Mouse (Mus musculus) heart, embryonic 14.5 days (tissue): ENCODE measurements at regions not wholly inside any gene's neighbourhood (a gene's known extent, or its start where the extent isn't known, plus 50 kb on each side); places are given as distances from the start of the nearest gene placed in this dataset.
"Not testable (repeated sequence)": the region's sequence is repeated elsewhere in the genome, so short reads cannot be mapped to it uniquely, and the experiment has no call there.

Experiments
- ATAC-seq: fragments of 200-750 bp; cut with Nextera tagmentation; 2 replicates; pipeline ENCODE4 v1.8.0; 2017; ENCODE audit warnings: low read depth, moderate TSS enrichment; ENCODE audit not compliant: insufficient number of reproducible peaks, insufficient read depth, low FRiP score
- H3K27ac ChIP-seq, 2 experiments: fragments of 200-500 bp in 1 of 2; fragments of 300-500 bp in 1 of 2; sonication (generic) in 1 of 2; replicated peaks in 1 of 2; 2 replicates each; pipeline ENCODE4 v1.5.1; 2012 to 2014; ENCODE audit warnings: low read depth in 2 of 2, low read length in 2 of 2, control low read depth in 1 of 2, mild to moderate bottlenecking in 1 of 2, mixed read lengths in 1 of 2; ENCODE audit not compliant: control insufficient read depth in 1 of 2, insufficient read depth in 1 of 2
- H3K27me3 ChIP-seq: fragments of 300-500 bp; sonication (generic); 2 replicates; pipeline ENCODE4 v1.6.1; 2014; ENCODE audit warnings: mild to moderate bottlenecking, low read length, control low read depth; ENCODE audit not compliant: control insufficient read depth, insufficient read depth
- H3K36me3 ChIP-seq: fragments of 300-500 bp; sonication (generic); 2 replicates; pipeline ENCODE4 v1.6.1; 2014; ENCODE audit warnings: mild to moderate bottlenecking, control low read depth, low read length, mixed read lengths; ENCODE audit not compliant: control insufficient read depth, insufficient read depth
- H3K4me1 ChIP-seq, 2 experiments: fragments of 200-500 bp in 1 of 2; fragments of 300-500 bp in 1 of 2; sonication (generic) in 1 of 2; 2 replicates each; pipeline ENCODE4 v1.6.1; 2012 to 2014; ENCODE audit warnings: low read length in 2 of 2, control low read depth in 1 of 2, mixed read lengths in 1 of 2; ENCODE audit not compliant: control insufficient read depth in 2 of 2, insufficient read depth in 2 of 2
- H3K4me2 ChIP-seq: fragments of 300-500 bp; sonication (generic); 2 replicates; pipeline ENCODE4 v1.6.1; 2014; ENCODE audit warnings: mild to moderate bottlenecking, low read length
- H3K4me3 ChIP-seq, 2 experiments: fragments of 200-500 bp in 1 of 2; fragments of 300-500 bp in 1 of 2; sonication (generic) in 1 of 2; 2 replicates each; pipeline ENCODE4 v1.5.1; 2012 to 2014; ENCODE audit warnings: low read length in 2 of 2, mild to moderate bottlenecking in 2 of 2, control low read depth in 1 of 2, low read depth in 1 of 2, moderate library complexity in 1 of 2; ENCODE audit not compliant: control insufficient read depth in 1 of 2, insufficient read depth in 1 of 2
- H3K9ac ChIP-seq: fragments of 300-500 bp; sonication (generic); 2 replicates; pipeline ENCODE4 v1.6.1; 2014; ENCODE audit warnings: mild to moderate bottlenecking, low read length
- H3K9me3 ChIP-seq: fragments of 300-500 bp; sonication (generic); 2 replicates; pipeline ENCODE4 v1.6.1; 2016; ENCODE audit warnings: low read length, control low read depth; ENCODE audit not compliant: control insufficient read depth
- WGBS: fragments of 180-500 bp; shearing (Covaris S2); extraction: QIAGEN DNeasy Blood & Tissue Kit; methylation state at CpG from one replicate; pipeline ENCODE4 v1.1.7; 2014; 5-methylcytosine and 5-hydroxymethylcytosine counted together

GRCm38 (mm10) chr13:97396899-97397640, 156.2 kb downstream of the Enc1 start:
- Histone ChIP-seq H3K9ac (no peak overlapping the region), H3K4me3 (no peak overlapping the region), H3K4me1 (no peaks in the 10 kb centered on the region), H3K9me3 (no peaks in the 10 kb centered on the region), H3K4me2 (no peak overlapping the region), H3K27ac (no peak overlapping the region), H3K36me3 (no peaks in the 10 kb centered on the region), H3K27me3 (peaks cover 14% of the 10 kb centered on the region; the same call in 1 of the 2 replicates)
- WGBS = 78% methylated on average over 3 of the region's 3 CpGs
- no peak for ATAC-seq

- not testable (repeated sequence) for H3K27ac ChIP-seq, H3K4me3 ChIP-seq, H3K4me1 ChIP-seq, H3K27me3 ChIP-seq, H3K9ac ChIP-seq, H3K9me3 ChIP-seq, H3K36me3 ChIP-seq, ATAC-seq, H3K4me2 ChIP-seq
- WGBS = 81% methylated on average over 2 of the region's 2 CpGs
These were observed 155.4 kb downstream of the Enc1 start for GRCm38 (mm10) chr13:97396286-97396685.

- no peak for ATAC-seq
- peaks cover 0 to 7% of the 10 kb centered on the region in 2 experiments; a peak in 2 of 4 replicates for H3K4me1 ChIP-seq
- H3K4me2 ChIP-seq = no peak overlapping the region
- no peaks in the 10 kb centered on the region for H3K9me3 ChIP-seq
- no peak overlapping the region for H3K4me3 ChIP-seq
- WGBS = 74% methylated on average over 7 of the region's 7 CpGs
- peaks cover 6% of the 10 kb centered on the region; the same call in 1 of the 2 replicates for H3K27me3 ChIP-seq
- H3K36me3 ChIP-seq = no peaks in the 10 kb centered on the region
- H3K27ac ChIP-seq = no peak overlapping the region
- H3K9ac ChIP-seq = no peak overlapping the region
These were observed 154.0 kb downstream of the Enc1 start for GRCm38 (mm10) chr13:97394756-97395454.

- no peaks in the 10 kb centered on the region for H3K9me3 ChIP-seq
- H3K4me2 ChIP-seq = no peak overlapping the region
- peaks cover 6 to 9% of the 10 kb centered on the region in 2 experiments for H3K4me1 ChIP-seq
- H3K4me3 ChIP-seq = no peak overlapping the region
- H3K27ac ChIP-seq = no peak overlapping the region
- H3K27me3 ChIP-seq = peaks cover 6% of the 10 kb centered on the region; the same call in 1 of the 2 replicates
- H3K9ac ChIP-seq = no peak overlapping the region
- WGBS = 68% methylated on average over 4 of the region's 4 CpGs
- no peak for ATAC-seq
- no peaks in the 10 kb centered on the region for H3K36me3 ChIP-seq
These were observed 153.2 kb downstream of the Enc1 start for GRCm38 (mm10) chr13:97394071-97394470.

- Histone ChIP-seq H3K4me2 (no peak overlapping the region), H3K27ac (no peak overlapping the region), H3K9ac (no peak overlapping the region), H3K4me3 (no peak overlapping the region), H3K9me3 (no peaks in the 10 kb centered on the region), H3K36me3 (no peaks in the 10 kb centered on the region), H3K27me3 (peaks cover 6% of the 10 kb centered on the region; the same call in 1 of the 2 replicates), H3K4me1 (peaks cover 10 to 12% of the 10 kb centered on the region in 2 experiments)
- no peak for ATAC-seq
- 89% methylated on average over 7 of the region's 7 CpGs for WGBS
These were observed 152.6 kb downstream of the Enc1 start for GRCm38 (mm10) chr13:97393456-97393855.

GRCm38 (mm10) chr13:97390449-97390930, 149.6 kb downstream of the Enc1 start:
- 9% methylated on average over 11 of the region's 11 CpGs for WGBS
- Histone ChIP-seq H3K36me3 (no peaks in the 10 kb centered on the region), H3K27me3 (peaks cover 15% of the 10 kb centered on the region), H3K27ac (peak overlapping the region in 1 of 2 experiments; percentile 56; a peak in 1 of 4 replicates), H3K4me2 (peak overlapping the region; percentile 47), H3K4me3 (peak overlapping the region in 1 of 2 experiments; percentile 13; a peak in 1 of 4 replicates), H3K4me1 (peaks cover 10 to 14% of the 10 kb centered on the region in 2 experiments), H3K9ac (no peak overlapping the region), H3K9me3 (no peaks in the 10 kb centered on the region)
- ATAC-seq = 0 out of 2 replicates have a peak, but pooled peaks have one; percentile 57

- H3K4me3 ChIP-seq = no peak overlapping the region
- H3K9ac ChIP-seq = 0 out of 2 replicates have a peak overlapping the region, but pooled peaks have one; percentile 30
- peaks cover 19% of the 10 kb centered on the region for H3K27me3 ChIP-seq
- peak overlapping the region; percentile 34 for H3K4me2 ChIP-seq
- WGBS = 29% methylated on average over 11 of the region's 11 CpGs
- H3K36me3 ChIP-seq = no peaks in the 10 kb centered on the region
- ATAC-seq = no peak
- H3K4me1 ChIP-seq = peaks cover 10 to 14% of the 10 kb centered on the region in 2 experiments
- no peaks in the 10 kb centered on the region for H3K9me3 ChIP-seq
- no peak overlapping the region for H3K27ac ChIP-seq
These were observed 148.1 kb downstream of the Enc1 start for GRCm38 (mm10) chr13:97388851-97389479.
